Mouse (Mus musculus): ENCODE data around the gene Dvl2. TPM values are rescaled to one million over a fixed set of nuclear protein-coding genes. Genes with fewer than 3 reads are reported as not detected.
A peak's percentile ranks its signal among the peaks of the same experiment; 100 is the strongest.

Gene Dvl2
- polyA plus RNA-seq, 1 experiment from 2014 or later, result 17.9 TPM

DNA sequence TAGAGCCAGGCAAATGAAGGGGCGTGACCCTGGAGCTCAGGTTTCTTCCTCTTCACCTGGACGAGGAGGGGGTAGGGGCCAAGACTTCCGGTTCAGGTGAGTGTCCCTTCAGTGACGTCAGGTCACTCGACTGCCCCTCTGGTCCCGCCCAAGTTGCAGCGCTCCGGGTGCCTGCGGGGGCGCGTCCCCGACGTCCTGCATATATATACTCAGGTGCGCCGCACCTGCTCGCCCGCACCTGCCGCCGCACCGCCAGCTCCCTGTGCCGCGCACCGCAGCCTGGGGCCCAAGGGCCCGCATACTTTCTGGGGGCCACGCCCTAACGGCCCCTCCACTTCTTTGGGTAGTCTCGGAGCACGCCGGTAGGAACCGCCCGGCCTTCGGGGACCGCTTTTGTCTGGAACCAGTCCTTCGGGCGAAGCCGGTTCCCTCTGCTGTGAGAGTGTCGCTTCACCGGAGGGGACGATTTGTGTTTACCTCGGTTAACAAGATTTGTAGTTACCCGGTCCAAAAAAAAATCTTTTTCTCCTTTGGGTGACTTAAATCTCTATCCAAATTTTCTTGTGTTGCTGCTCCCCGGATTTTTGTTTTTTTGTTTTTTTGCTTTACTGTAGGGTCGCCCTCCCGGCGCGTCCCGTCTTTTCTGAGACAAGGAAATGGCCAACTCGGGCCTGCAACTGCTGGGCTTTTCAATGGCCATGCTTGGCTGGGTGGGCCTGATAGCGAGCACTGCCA is 35.0 kb upstream of the Dvl2 start:
- Histone ChIP-seq H3K27ac (no peak overlapping the region), H3K27me3 (ENCODE audit: control insufficient read depth, insufficient read depth, low read length) (peaks cover 78% of the 10 kb centered on the region), H3K9me3 (ENCODE audit: control insufficient read depth, low read length) (no peaks in the 10 kb centered on the region), H3K4me2 (replicated peaks) (no peak overlapping the region), H3K4me1 (replicated peaks; ENCODE audit: control insufficient read depth, insufficient read depth, low read length) (0 out of 2 replicates have a peak, but pooled peaks cover 7% of the 10 kb centered on the region), H3K9ac (no peak overlapping the region), H3K36me3 (replicated peaks; ENCODE audit: control insufficient read depth, insufficient read depth) (peaks cover 25% of the 10 kb centered on the region), H3K4me3 (replicated peaks; ENCODE audit: low read length) (no peak overlapping the region; the same call in none of the 2 replicates)
- ATAC-seq (ENCODE audit: low FRiP score), result no peak
- 3% methylated on average over 49 of the region's 49 CpGs for WGBS
- DNase-seq (ENCODE audit: low spot score), result no peak

DNA sequence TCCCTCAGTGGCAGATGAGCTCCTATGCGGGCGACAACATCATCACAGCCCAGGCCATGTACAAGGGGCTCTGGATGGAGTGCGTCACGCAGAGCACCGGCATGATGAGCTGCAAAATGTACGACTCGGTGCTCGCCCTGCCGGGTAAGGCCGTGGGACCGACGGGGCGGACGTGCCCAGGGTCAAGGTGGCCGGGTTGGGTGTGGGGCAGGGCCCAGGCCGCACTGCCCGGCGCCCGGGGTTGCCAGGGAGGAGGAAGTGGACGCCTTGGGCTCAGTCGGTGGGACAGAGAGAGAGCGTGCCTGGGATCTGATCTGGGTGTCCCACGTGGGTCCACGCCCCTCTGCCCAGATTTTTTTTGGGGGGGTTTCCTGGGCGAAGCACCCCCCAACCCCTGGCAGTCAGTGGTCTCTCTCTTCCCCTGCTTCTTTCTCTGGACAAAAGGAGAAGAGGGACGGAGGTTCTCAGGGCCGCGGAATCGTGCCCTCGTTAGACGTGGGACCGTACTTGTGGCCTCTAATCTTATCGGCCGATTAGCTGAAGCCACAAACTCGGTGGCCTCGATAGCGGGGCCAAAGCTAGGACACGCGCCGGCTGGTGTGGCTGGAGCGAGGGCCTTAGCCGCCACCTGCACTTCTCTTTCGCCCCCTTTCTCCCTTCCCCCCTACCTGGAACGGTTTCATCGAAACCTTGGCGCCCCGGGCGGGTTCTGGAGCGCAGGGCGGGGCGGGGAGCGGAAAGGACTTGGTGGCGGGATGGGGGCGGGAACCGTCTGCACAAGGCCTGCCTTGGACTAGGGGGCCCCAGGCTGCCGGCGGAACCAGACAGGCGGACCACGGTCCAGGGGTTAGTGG is 34.2 kb upstream of the Dvl2 start:
- WGBS, result 3% methylated on average over 59 of the region's 59 CpGs
- no peak for ATAC-seq (ENCODE audit: low FRiP score)
- 0 out of 2 replicates have a peak, but pooled peaks cover 7% of the 10 kb centered on the region for H3K4me1 ChIP-seq (replicated peaks; ENCODE audit: control insufficient read depth, insufficient read depth, low read length)
- peak overlapping the region; percentile 44; the same call in 1 of the 2 replicates for H3K9ac ChIP-seq
- no peak for DNase-seq (ENCODE audit: low spot score)
- peak overlapping the region; percentile 42 for H3K4me2 ChIP-seq (replicated peaks)
- no peaks in the 10 kb centered on the region for H3K9me3 ChIP-seq (ENCODE audit: control insufficient read depth, low read length)
- H3K36me3 ChIP-seq (replicated peaks; ENCODE audit: control insufficient read depth, insufficient read depth), result peaks cover 30% of the 10 kb centered on the region
- H3K27ac ChIP-seq, result no peak overlapping the region
- peaks cover 75% of the 10 kb centered on the region for H3K27me3 ChIP-seq (ENCODE audit: control insufficient read depth, insufficient read depth, low read length)
- H3K4me3 ChIP-seq (replicated peaks; ENCODE audit: low read length), result peak overlapping the region; percentile 16

DNA sequence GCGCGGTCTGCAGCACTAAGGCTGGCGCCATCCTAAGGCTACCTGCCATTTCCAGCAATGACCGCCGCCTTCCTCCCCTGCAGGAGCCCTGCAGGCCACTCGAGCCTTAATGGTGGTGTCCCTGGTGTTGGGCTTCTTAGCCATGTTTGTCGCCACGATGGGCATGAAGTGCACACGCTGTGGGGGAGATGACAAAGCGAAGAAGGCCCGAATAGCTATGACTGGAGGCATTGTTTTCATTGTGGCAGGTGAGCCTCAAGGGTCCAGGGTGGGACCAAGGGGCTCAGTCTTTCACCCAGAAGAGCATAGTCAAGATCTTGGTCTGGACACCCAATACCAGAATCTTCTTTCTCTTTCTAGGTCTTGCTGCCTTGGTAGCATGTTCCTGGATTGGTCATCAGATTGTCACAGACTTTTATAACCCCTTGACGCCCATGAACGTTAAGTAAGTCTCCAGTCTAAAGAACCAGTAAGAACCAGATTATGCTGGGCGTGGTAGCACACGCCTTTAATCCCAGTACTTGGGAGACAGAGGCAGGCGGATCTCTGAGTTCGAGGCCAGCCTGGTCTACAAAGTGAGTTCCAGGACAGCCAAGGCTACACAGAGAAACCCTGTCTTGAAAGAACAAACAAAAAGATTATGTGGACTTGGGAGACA is 33.4 kb upstream of the Dvl2 start:
- DNase-seq (ENCODE audit: low spot score) (no peak), ATAC-seq (ENCODE audit: low FRiP score) (no peak)
- Histone ChIP-seq H3K9me3 (ENCODE audit: control insufficient read depth, low read length) (no peaks in the 10 kb centered on the region), H3K4me3 (replicated peaks; ENCODE audit: low read length) (peak overlapping the region; percentile 16), H3K9ac (peak overlapping the region; percentile 44; the same call in 1 of the 2 replicates), H3K4me2 (replicated peaks) (peak overlapping the region; percentile 42), H3K27me3 (ENCODE audit: control insufficient read depth, insufficient read depth, low read length) (peaks cover 68% of the 10 kb centered on the region), H3K36me3 (replicated peaks; ENCODE audit: control insufficient read depth, insufficient read depth) (peaks cover 38% of the 10 kb centered on the region), H3K27ac (no peak overlapping the region), H3K4me1 (replicated peaks; ENCODE audit: control insufficient read depth, insufficient read depth, low read length) (0 out of 2 replicates have a peak, but pooled peaks cover 7% of the 10 kb centered on the region)
- 41% methylated on average over 17 of the region's 17 CpGs for WGBS

DNA sequence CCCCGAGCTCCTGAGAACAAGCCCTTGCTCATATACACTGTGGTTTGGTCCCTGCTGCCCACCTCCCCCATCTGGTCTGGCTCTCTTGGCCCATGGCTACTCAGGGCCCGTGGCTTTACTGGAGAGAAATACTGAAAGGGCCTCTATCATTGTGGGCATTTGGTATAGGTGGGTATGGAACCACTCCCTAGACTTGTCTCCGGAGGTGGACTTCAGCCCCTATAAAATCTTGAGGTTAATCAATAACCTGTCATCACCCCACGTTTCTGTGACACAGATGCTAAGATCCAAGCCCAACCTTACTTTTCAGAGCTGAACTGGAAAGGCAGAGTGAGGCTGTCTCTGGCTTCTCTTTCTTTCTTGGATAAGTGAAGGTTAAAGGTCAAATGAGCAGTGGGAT is 31.6 kb upstream of the Dvl2 start:
- Histone ChIP-seq H3K4me3 (replicated peaks; ENCODE audit: low read length) (no peak overlapping the region), H3K27me3 (ENCODE audit: control insufficient read depth, insufficient read depth, low read length) (peaks cover 50% of the 10 kb centered on the region), H3K27ac (no peak overlapping the region), H3K9ac (no peak overlapping the region), H3K36me3 (replicated peaks; ENCODE audit: control insufficient read depth, insufficient read depth) (peaks cover 56% of the 10 kb centered on the region), H3K4me2 (replicated peaks) (no peak overlapping the region), H3K4me1 (replicated peaks; ENCODE audit: control insufficient read depth, insufficient read depth, low read length) (0 out of 2 replicates have a peak, but pooled peaks cover 7% of the 10 kb centered on the region), H3K9me3 (ENCODE audit: control insufficient read depth, low read length) (no peaks in the 10 kb centered on the region)
- ATAC-seq (ENCODE audit: low FRiP score), result no peak
- WGBS, result 86% methylated on average over 4 of the region's 4 CpGs
- DNase-seq (ENCODE audit: low spot score), result no peak

DNA sequence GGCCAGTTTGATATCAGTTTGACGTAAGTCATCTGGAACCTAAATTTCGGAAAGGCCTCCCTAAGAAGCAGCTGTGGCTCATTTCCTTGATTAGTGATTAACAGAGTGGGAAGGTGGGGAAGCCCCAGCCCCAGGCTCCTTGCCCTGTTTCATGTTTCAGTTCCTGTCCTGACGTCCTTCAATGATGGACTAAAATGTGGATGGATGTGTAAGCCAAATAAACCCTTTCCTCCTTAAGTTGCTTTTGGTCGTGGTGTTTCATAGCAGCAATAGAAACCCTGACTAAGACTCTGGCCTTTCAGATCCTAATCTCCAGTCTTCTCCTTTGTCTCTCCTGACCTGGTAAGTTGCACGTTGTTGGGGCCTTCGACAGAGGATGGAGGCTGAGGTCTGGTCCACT is 30.2 kb upstream of the Dvl2 start:
- 90% methylated on average over 6 of the region's 6 CpGs for WGBS
- no peak overlapping the region for H3K9ac ChIP-seq
- no peak overlapping the region for H3K27ac ChIP-seq
- peaks cover 70% of the 10 kb centered on the region for H3K36me3 ChIP-seq (replicated peaks; ENCODE audit: control insufficient read depth, insufficient read depth)
- H3K4me1 ChIP-seq (replicated peaks; ENCODE audit: control insufficient read depth, insufficient read depth, low read length), result 0 out of 2 replicates have a peak, but pooled peaks cover 7% of the 10 kb centered on the region
- DNase-seq (ENCODE audit: low spot score) (no peak), ATAC-seq (ENCODE audit: low FRiP score) (no peak)
- H3K4me2 ChIP-seq (replicated peaks), result no peak overlapping the region
- H3K4me3 ChIP-seq (replicated peaks; ENCODE audit: low read length), result no peak overlapping the region
- H3K27me3 ChIP-seq (ENCODE audit: control insufficient read depth, insufficient read depth, low read length), result peaks cover 36% of the 10 kb centered on the region
- H3K9me3 ChIP-seq (ENCODE audit: control insufficient read depth, low read length), result no peaks in the 10 kb centered on the region

DNA sequence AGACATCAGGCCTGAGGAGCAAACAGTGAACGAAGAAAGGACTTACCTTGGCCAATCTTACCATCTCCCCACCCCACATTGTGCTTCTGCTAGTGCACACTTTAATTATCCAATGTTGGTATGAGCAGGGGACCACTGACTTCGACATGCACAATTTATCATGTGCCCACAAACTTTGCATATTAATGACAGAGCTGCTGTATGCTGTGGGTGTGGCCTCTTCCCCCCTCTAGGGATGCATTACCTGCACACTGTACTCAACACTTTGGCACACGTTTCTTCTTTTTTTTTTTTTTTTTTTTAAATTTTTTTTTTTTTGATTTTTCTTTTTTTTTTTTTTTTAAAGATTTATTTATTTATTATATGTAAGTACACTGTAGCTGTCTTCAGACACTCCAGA is 29.6 kb upstream of the Dvl2 start:
- Histone ChIP-seq H3K27me3 (ENCODE audit: control insufficient read depth, insufficient read depth, low read length) (peaks cover 30% of the 10 kb centered on the region), H3K9ac (no peak overlapping the region), H3K4me2 (replicated peaks) (no peak overlapping the region), H3K36me3 (replicated peaks; ENCODE audit: control insufficient read depth, insufficient read depth) (peaks cover 74% of the 10 kb centered on the region), H3K4me3 (replicated peaks; ENCODE audit: low read length) (no peak overlapping the region), H3K27ac (no peak overlapping the region), H3K4me1 (replicated peaks; ENCODE audit: control insufficient read depth, insufficient read depth, low read length) (0 out of 2 replicates have a peak, but pooled peaks cover 5% of the 10 kb centered on the region), H3K9me3 (ENCODE audit: control insufficient read depth, low read length) (no peaks in the 10 kb centered on the region)
- ATAC-seq (ENCODE audit: low FRiP score) (no peak), DNase-seq (ENCODE audit: low spot score) (no peak)
- 82% methylated on average over 3 of the region's 3 CpGs for WGBS

DNA sequence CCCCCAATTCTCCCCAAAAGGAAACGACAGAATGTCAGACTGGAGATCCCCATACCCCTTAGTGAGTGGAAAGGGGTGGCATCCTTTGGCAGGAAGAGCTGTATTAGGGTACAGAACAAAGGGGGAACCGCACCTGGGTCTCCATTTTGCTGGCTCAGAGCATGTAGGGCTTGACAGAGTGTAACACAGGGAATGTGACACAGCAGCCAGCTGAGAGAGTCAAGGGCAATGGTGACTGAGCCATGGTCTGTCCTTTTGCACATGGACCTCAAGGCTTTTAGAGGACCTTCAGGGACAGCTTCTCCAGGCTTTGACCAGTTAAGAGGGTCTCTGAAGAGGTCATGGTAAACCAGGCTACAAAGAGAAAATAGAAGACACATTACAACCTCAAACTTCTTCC is 25.5 kb upstream of the Dvl2 start:
- no peak for ATAC-seq (ENCODE audit: low FRiP score)
- Histone ChIP-seq H3K4me3 (replicated peaks; ENCODE audit: low read length) (no peak overlapping the region), H3K27ac (no peak overlapping the region), H3K4me1 (replicated peaks; ENCODE audit: control insufficient read depth, insufficient read depth, low read length) (peaks cover 10% of the 10 kb centered on the region), H3K27me3 (ENCODE audit: control insufficient read depth, insufficient read depth, low read length) (no peaks in the 10 kb centered on the region), H3K4me2 (replicated peaks) (no peak overlapping the region), H3K9me3 (ENCODE audit: control insufficient read depth, low read length) (no peaks in the 10 kb centered on the region), H3K36me3 (replicated peaks; ENCODE audit: control insufficient read depth, insufficient read depth) (peaks cover 71% of the 10 kb centered on the region), H3K9ac (no peak overlapping the region)
- 98% methylated on average over 2 of the region's 2 CpGs for WGBS
- no peak for DNase-seq (ENCODE audit: low spot score)

DNA sequence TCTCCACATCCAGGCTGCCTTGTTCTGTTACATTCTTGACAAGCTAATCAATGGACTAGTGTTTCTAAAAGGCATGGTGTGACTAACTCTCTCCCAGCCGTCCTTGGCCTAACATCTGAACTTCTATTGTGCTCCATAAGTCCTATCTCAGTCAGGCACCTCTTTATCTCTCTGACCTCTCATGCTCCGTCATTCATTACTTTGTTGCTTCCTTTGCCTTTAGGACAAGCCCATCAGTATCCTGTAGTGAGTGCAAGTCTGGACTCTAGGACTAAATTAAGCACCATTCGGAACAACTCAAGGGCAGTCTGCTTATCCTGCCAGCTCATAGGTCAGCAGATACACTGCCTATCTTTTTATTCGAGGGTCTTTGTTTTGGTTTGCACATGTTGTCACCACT is 24.1 kb upstream of the Dvl2 start:
- no peaks in the 10 kb centered on the region for H3K27me3 ChIP-seq (ENCODE audit: control insufficient read depth, insufficient read depth, low read length)
- 92% methylated on average over 4 of the region's 4 CpGs for WGBS
- no peak overlapping the region for H3K9ac ChIP-seq
- no peaks in the 10 kb centered on the region for H3K9me3 ChIP-seq (ENCODE audit: control insufficient read depth, low read length)
- ATAC-seq (ENCODE audit: low FRiP score) (no peak), DNase-seq (ENCODE audit: low spot score) (no peak)
- H3K4me1 ChIP-seq (replicated peaks; ENCODE audit: control insufficient read depth, insufficient read depth, low read length), result peaks cover 10% of the 10 kb centered on the region
- H3K27ac ChIP-seq, result no peak overlapping the region
- H3K4me3 ChIP-seq (replicated peaks; ENCODE audit: low read length), result no peak overlapping the region
- no peak overlapping the region for H3K4me2 ChIP-seq (replicated peaks)
- H3K36me3 ChIP-seq (replicated peaks; ENCODE audit: control insufficient read depth, insufficient read depth), result peaks cover 61% of the 10 kb centered on the region

DNA sequence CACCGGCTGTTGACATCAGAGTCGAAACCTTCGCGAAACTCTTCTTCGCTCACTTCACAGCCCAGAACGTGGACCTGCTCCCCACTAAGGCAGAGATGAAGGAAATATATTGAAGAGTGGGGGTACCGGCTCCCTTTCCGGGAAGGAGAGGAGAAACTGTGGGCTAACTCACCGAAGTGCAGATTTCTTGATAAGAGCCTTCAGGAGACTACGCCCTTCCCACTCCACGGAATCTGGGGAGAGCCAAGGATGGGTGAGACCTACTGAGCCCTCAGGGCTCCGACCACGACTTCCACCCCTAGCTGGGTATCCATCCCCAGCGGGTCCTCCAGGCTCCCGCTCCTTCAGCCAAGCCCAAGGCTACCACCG is 20.6 kb upstream of the Dvl2 start:
- Histone ChIP-seq H3K9ac (peak overlapping the region; percentile 78), H3K27ac (peak overlapping the region; percentile 100), H3K36me3 (replicated peaks; ENCODE audit: control insufficient read depth, insufficient read depth) (peaks cover 39% of the 10 kb centered on the region), H3K4me3 (replicated peaks; ENCODE audit: low read length) (peak overlapping the region; percentile 100), H3K9me3 (ENCODE audit: control insufficient read depth, low read length) (no peaks in the 10 kb centered on the region), H3K4me1 (replicated peaks; ENCODE audit: control insufficient read depth, insufficient read depth, low read length) (peaks cover 27% of the 10 kb centered on the region), H3K27me3 (ENCODE audit: control insufficient read depth, insufficient read depth, low read length) (no peaks in the 10 kb centered on the region), H3K4me2 (replicated peaks) (peak overlapping the region; percentile 72)
- no peak for DNase-seq (ENCODE audit: low spot score)
- ATAC-seq (ENCODE audit: low FRiP score), result no peak
- 3% methylated on average over 16 of the region's 16 CpGs for WGBS
